Mouse (Mus musculus): Measurements from ENCODE around the gene Dynlt1b. TPM values are rescaled to one million over a fixed set of nuclear protein-coding genes. Genes with fewer than 3 reads are reported as not detected.
"Not testable (repeated sequence)": the region's sequence is repeated elsewhere in the genome, so short reads cannot be mapped to it uniquely, and the experiment has no call there.

Gene Dynlt1b
- polyA plus RNA-seq, 1 experiment from 2014 or later: 613 TPM

GRCm38 (mm10) chr17:6392473-6393340 lies 37.2 kb upstream of the Dynlt1b start:
- H3K4me2 ChIP-seq (ENCODE audit: low read length); H3K4me3 ChIP-seq (ENCODE audit: low read depth, low read length); H3K27me3 ChIP-seq (replicated peaks; ENCODE audit: control insufficient read depth, insufficient read depth, low read length); H3K4me1 ChIP-seq (replicated peaks; ENCODE audit: control insufficient read depth, insufficient read depth, low read length); H3K36me3 ChIP-seq (ENCODE audit: control insufficient read depth, insufficient read depth, low read length); H3K27ac ChIP-seq (ENCODE audit: low read depth); ATAC-seq (replicated peaks; ENCODE audit: low FRiP score, low TSS enrichment, low read depth); DNase-seq (ENCODE audit: low spot score); H3K9me3 ChIP-seq (ENCODE audit: control insufficient read depth, low read length); H3K9ac ChIP-seq (ENCODE audit: low read length): not testable (repeated sequence)
- WGBS: no CpG with 5 or more reads among the region's 4 CpGs

GRCm38 (mm10) chr17:6398079-6398478 lies 31.8 kb upstream of the Dynlt1b start:
- 100% methylated on average over 1 of the region's 3 CpGs for WGBS
- not testable (repeated sequence) for H3K9ac ChIP-seq (ENCODE audit: low read length); ATAC-seq (replicated peaks; ENCODE audit: low FRiP score, low TSS enrichment, low read depth); DNase-seq (ENCODE audit: low spot score); H3K4me2 ChIP-seq (ENCODE audit: low read length); H3K4me3 ChIP-seq (ENCODE audit: low read depth, low read length); H3K27ac ChIP-seq (ENCODE audit: low read depth); H3K36me3 ChIP-seq (ENCODE audit: control insufficient read depth, insufficient read depth, low read length); H3K4me1 ChIP-seq (replicated peaks; ENCODE audit: control insufficient read depth, insufficient read depth, low read length); H3K9me3 ChIP-seq (ENCODE audit: control insufficient read depth, low read length); H3K27me3 ChIP-seq (replicated peaks; ENCODE audit: control insufficient read depth, insufficient read depth, low read length)

GRCm38 (mm10) chr17:6398816-6399215 lies 31.1 kb upstream of the Dynlt1b start:
- H3K27me3 ChIP-seq (replicated peaks; ENCODE audit: control insufficient read depth, insufficient read depth, low read length); H3K9ac ChIP-seq (ENCODE audit: low read length); H3K9me3 ChIP-seq (ENCODE audit: control insufficient read depth, low read length); H3K4me1 ChIP-seq (replicated peaks; ENCODE audit: control insufficient read depth, insufficient read depth, low read length); H3K4me3 ChIP-seq (ENCODE audit: low read depth, low read length); DNase-seq (ENCODE audit: low spot score); H3K27ac ChIP-seq (ENCODE audit: low read depth); ATAC-seq (replicated peaks; ENCODE audit: low FRiP score, low TSS enrichment, low read depth); H3K36me3 ChIP-seq (ENCODE audit: control insufficient read depth, insufficient read depth, low read length); H3K4me2 ChIP-seq (ENCODE audit: low read length): not testable (repeated sequence)
- WGBS: 35% methylated on average over 7 of the region's 7 CpGs

DNA sequence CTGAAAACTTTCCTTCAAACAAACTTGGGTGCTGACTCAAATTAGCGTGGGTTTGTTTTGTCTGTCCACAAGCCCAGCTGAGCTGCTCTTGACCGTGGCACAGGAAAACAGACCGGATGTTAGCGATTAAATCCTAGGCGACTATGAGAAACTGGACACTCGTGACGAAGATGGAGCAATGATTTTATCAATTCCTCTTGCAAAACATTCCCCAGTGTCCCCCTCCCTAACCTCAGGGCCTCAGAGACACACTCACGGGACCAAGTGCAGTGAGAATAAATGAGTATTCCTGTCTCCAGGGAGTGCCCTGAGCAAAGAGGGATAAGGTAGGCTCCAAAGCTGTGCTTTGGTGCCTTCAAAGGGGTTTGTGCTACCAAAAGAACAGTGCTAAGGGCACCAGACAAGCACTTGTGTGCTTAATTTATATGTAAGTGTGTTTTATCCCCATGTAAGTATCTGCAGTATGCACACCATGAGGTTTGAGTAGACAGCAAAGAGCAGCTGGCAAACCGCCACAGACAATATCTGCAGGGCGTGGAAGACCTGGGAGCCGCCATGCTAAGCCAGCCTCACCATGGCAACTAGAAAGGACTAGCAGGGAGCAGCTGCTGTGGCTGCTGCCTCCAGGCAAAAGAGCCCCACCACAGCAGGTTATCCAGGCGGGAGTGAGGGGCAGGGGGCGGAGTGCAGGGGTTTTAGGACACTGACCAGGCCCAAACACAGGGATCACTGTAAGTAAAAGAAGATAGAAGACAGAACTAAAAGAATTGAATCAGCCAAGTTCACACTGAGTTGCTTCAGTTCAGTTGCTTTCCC lies 30.4 kb upstream of the Dynlt1b start:
- H3K36me3 ChIP-seq (ENCODE audit: control insufficient read depth, insufficient read depth, low read length); H3K4me2 ChIP-seq (ENCODE audit: low read length); H3K27ac ChIP-seq (ENCODE audit: low read depth); H3K4me3 ChIP-seq (ENCODE audit: low read depth, low read length); H3K9ac ChIP-seq (ENCODE audit: low read length); H3K9me3 ChIP-seq (ENCODE audit: control insufficient read depth, low read length); H3K4me1 ChIP-seq (replicated peaks; ENCODE audit: control insufficient read depth, insufficient read depth, low read length); H3K27me3 ChIP-seq (replicated peaks; ENCODE audit: control insufficient read depth, insufficient read depth, low read length): not testable (repeated sequence)
- ATAC-seq (replicated peaks; ENCODE audit: low FRiP score, low TSS enrichment, low read depth): peak; percentile 73
- peak; percentile 60 for DNase-seq (ENCODE audit: low spot score)
- 36% methylated on average over 6 of the region's 13 CpGs for WGBS

DNA sequence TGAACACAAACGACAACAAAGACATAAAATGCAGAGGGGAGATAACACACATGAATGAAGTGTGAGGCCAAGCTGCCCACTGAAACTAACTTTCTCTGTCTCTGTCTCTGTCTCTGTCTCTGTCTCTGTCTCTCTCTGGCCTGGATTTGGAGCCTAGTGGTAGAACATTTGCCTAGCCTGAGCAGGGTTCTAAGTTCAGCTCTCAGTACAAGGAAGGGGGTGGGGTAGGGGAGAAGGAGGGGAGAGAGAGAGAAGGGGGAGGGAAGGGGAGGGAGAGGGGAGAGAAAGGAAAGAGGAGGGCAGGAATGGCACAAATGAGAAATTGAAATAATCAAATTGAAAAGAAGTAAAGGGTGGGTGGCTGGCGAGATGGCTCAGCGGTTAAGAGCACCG lies 29.8 kb upstream of the Dynlt1b start:
- not testable (repeated sequence) for H3K9ac ChIP-seq (ENCODE audit: low read length); H3K27ac ChIP-seq (ENCODE audit: low read depth); DNase-seq (ENCODE audit: low spot score); ATAC-seq (replicated peaks; ENCODE audit: low FRiP score, low TSS enrichment, low read depth); H3K27me3 ChIP-seq (replicated peaks; ENCODE audit: control insufficient read depth, insufficient read depth, low read length); H3K4me2 ChIP-seq (ENCODE audit: low read length); H3K9me3 ChIP-seq (ENCODE audit: control insufficient read depth, low read length); H3K4me1 ChIP-seq (replicated peaks; ENCODE audit: control insufficient read depth, insufficient read depth, low read length); H3K4me3 ChIP-seq (ENCODE audit: low read depth, low read length); H3K36me3 ChIP-seq (ENCODE audit: control insufficient read depth, insufficient read depth, low read length)
- 76% methylated on average over 4 of the region's 4 CpGs for WGBS

GRCm38 (mm10) chr17:6404493-6404892 lies 25.4 kb upstream of the Dynlt1b start:
- not testable (repeated sequence) for H3K9me3 ChIP-seq (ENCODE audit: control insufficient read depth, low read length); H3K27ac ChIP-seq (ENCODE audit: low read depth); H3K9ac ChIP-seq (ENCODE audit: low read length); DNase-seq (ENCODE audit: low spot score); H3K4me2 ChIP-seq (ENCODE audit: low read length); H3K36me3 ChIP-seq (ENCODE audit: control insufficient read depth, insufficient read depth, low read length); ATAC-seq (replicated peaks; ENCODE audit: low FRiP score, low TSS enrichment, low read depth); H3K4me1 ChIP-seq (replicated peaks; ENCODE audit: control insufficient read depth, insufficient read depth, low read length); H3K27me3 ChIP-seq (replicated peaks; ENCODE audit: control insufficient read depth, insufficient read depth, low read length); H3K4me3 ChIP-seq (ENCODE audit: low read depth, low read length)
- 70% methylated on average over 1 of the region's 1 CpGs for WGBS

GRCm38 (mm10) chr17:6406972-6407371 lies 22.9 kb upstream of the Dynlt1b start:
- H3K36me3 ChIP-seq (ENCODE audit: control insufficient read depth, insufficient read depth, low read length); H3K4me1 ChIP-seq (replicated peaks; ENCODE audit: control insufficient read depth, insufficient read depth, low read length); H3K27me3 ChIP-seq (replicated peaks; ENCODE audit: control insufficient read depth, insufficient read depth, low read length); DNase-seq (ENCODE audit: low spot score); ATAC-seq (replicated peaks; ENCODE audit: low FRiP score, low TSS enrichment, low read depth); H3K9me3 ChIP-seq (ENCODE audit: control insufficient read depth, low read length); H3K4me2 ChIP-seq (ENCODE audit: low read length); H3K4me3 ChIP-seq (ENCODE audit: low read depth, low read length); H3K27ac ChIP-seq (ENCODE audit: low read depth); H3K9ac ChIP-seq (ENCODE audit: low read length): not testable (repeated sequence)
- 78% methylated on average over 1 of the region's 2 CpGs for WGBS

DNA sequence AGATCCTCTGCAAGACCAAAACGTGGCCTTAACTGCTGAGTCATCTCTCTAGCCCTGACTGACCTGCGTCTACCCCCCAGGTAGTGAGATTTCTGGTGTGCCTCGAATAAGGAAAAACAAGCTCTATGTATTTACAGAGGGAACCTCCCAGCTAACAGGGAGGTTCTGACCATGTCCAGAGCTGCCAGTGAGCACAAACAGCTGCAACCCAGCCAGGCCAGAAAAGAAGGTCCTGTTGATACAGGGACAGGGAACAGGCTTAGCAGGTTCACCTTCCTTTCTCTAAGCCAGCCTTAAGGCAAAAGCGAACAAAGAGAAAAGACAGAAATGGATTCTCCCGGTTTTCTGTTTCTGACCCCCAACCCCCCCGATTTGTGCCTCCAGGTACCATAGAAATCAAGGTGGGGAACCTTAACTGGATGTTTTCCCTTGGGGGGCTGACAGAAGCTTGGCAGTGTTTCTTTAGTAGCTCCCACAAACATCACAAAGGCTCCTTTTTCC lies 19.1 kb upstream of the Dynlt1b start:
- DNase-seq (ENCODE audit: low spot score); H3K27ac ChIP-seq (ENCODE audit: low read depth); H3K4me3 ChIP-seq (ENCODE audit: low read depth, low read length); ATAC-seq (replicated peaks; ENCODE audit: low FRiP score, low TSS enrichment, low read depth); H3K4me2 ChIP-seq (ENCODE audit: low read length); H3K4me1 ChIP-seq (replicated peaks; ENCODE audit: control insufficient read depth, insufficient read depth, low read length); H3K9me3 ChIP-seq (ENCODE audit: control insufficient read depth, low read length); H3K27me3 ChIP-seq (replicated peaks; ENCODE audit: control insufficient read depth, insufficient read depth, low read length); H3K36me3 ChIP-seq (ENCODE audit: control insufficient read depth, insufficient read depth, low read length); H3K9ac ChIP-seq (ENCODE audit: low read length): not testable (repeated sequence)
- WGBS: 45% methylated on average over 6 of the region's 6 CpGs

Measured in intestine, embryonic 14.5 days (tissue).